Mouse (Mus musculus) kidney, embryonic 16.5 days (tissue): ENCODE results near the gene Btbd35f5. TPM values are rescaled to one million over a fixed set of nuclear protein-coding genes. Genes with fewer than 3 reads are reported as not detected.
"Not testable (repeated sequence)": the region's sequence is repeated elsewhere in the genome, so short reads cannot be mapped to it uniquely, and the experiment has no call there.

Source experiments
- ATAC-seq: fragments of 200-750 bp; cut with Nextera tagmentation; 2 replicates; pipeline ENCODE4 v1.8.0; 2017; ENCODE audit warnings: moderate TSS enrichment; ENCODE audit not compliant: low FRiP score, low TSS enrichment
- H3K27ac ChIP-seq: fragments of 300-500 bp; sonication (generic); 2 replicates; pipeline ENCODE4 v1.5.1; 2014; ENCODE audit warnings: low read length
- H3K27me3 ChIP-seq: fragments of 300-500 bp; sonication (generic); 2 replicates; pipeline ENCODE4 v1.6.1; 2014; ENCODE audit warnings: low read length, control low read depth, mixed read lengths; ENCODE audit not compliant: insufficient read depth
- H3K36me3 ChIP-seq: fragments of 300-500 bp; sonication (generic); 2 replicates; pipeline ENCODE4 v1.6.1; 2014; ENCODE audit warnings: low read length, control low read depth, mixed read lengths; ENCODE audit not compliant: insufficient read depth
- H3K4me1 ChIP-seq: fragments of 300-500 bp; sonication (generic); 2 replicates; pipeline ENCODE4 v1.6.1; 2014; ENCODE audit warnings: low read length, control low read depth, mixed read lengths; ENCODE audit not compliant: insufficient read depth
- H3K4me2 ChIP-seq: fragments of 300-500 bp; sonication (generic); replicated peaks from 2 replicates; pipeline ENCODE4 v1.6.1; 2014; ENCODE audit warnings: low read depth, low read length
- H3K4me3 ChIP-seq: fragments of 300-500 bp; sonication (generic); 2 replicates; pipeline ENCODE4 v1.5.1; 2014; ENCODE audit warnings: mild to moderate bottlenecking, low read length
- H3K9ac ChIP-seq: fragments of 300-500 bp; sonication (generic); replicated peaks from 2 replicates; pipeline ENCODE4 v1.6.1; 2014; ENCODE audit warnings: low read length
- H3K9me3 ChIP-seq: fragments of 300-500 bp; sonication (generic); 2 replicates; pipeline ENCODE4 v1.6.1; 2016; ENCODE audit warnings: low read length, control low read depth
- WGBS: fragments of 180-500 bp; shearing (Covaris S2); extraction: QIAGEN DNeasy Blood & Tissue Kit; methylation state at CpG from one replicate; pipeline ENCODE4 v1.1.7; 2014; 5-methylcytosine and 5-hydroxymethylcytosine counted together
- polyA plus RNA-seq: library from polyadenylated mRNA; unstranded; fragments of >200 nt; fragmentation: Nextera tagmentation; extraction: Ambion mirVana; gene quantifications from 2 replicates; pipeline ENCODE4 v1.2.1, GENCODE M21; 2015

Gene Btbd35f5
- not detected in 2 replicates for polyA plus RNA-seq

DNA sequence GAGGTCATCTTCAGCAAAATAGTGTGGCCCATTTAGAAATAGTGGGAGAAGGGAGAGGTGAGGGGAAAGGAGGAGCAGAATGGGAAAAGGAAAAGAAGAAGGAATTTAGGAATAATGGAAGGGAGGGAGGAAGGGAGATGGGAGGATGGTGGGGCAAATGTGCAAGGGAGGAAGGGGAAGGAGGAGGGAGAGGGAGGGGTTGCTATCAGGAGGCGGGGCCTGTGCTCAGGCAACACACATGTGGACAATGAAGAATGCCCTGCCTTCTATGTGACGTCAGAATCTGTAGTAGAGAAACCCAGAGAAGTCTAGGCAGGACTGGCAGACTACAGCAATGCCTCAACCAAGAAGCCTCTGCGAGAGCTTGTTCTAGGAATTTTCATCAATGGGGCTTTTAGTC is at the start of gene Btbd35f5:
Gene Btbd35f5, plus strand, starts transcription at position 301 of the 400 bp plus-strand sequence.
- H3K9me3 ChIP-seq, ATAC-seq, H3K36me3 ChIP-seq, H3K27ac ChIP-seq, H3K9ac ChIP-seq, H3K4me3 ChIP-seq, H3K4me2 ChIP-seq, H3K27me3 ChIP-seq, H3K4me1 ChIP-seq: not testable (repeated sequence)
- WGBS, result no CpG with 5 or more reads among the region's 3 CpGs

DNA sequence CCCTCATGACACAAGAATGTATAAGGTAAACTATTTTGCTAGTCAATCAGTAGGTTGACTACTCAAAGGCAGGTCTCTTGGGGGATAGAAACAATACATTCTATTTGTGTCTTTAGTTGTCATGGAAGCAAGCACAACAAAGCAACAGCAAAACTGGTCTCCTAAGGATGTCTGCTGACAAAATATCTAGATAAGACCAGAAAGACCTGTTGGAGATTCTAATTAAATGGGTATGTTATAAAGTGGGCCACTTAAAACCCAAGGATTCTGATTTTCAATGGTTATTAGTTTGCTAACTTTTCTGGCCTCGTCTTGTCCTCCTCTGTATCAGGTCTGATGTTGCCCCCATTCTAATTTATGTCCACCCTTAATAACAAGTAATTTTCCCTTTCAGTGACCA is 32.2 kb upstream of the Btbd35f5 start, which contains the start of gene Gm21789:
Gene Gm21789, plus strand, starts transcription at position 301 of the 400 bp plus-strand sequence.
- WGBS, result no CpG with 5 or more reads among the region's 1 CpGs
- H3K27ac ChIP-seq, H3K9me3 ChIP-seq, H3K36me3 ChIP-seq, H3K27me3 ChIP-seq, H3K4me1 ChIP-seq, H3K4me3 ChIP-seq, ATAC-seq, H3K9ac ChIP-seq, H3K4me2 ChIP-seq: not testable (repeated sequence)

Other genes with a start within 250 kb of the Btbd35f5 start
- gene Btbd35f21, start 247.8 kb upstream of the Btbd35f5 start, polyA plus RNA-seq, result not detected in 2 replicates
- gene Btbd35f30, start 79.3 kb upstream of the Btbd35f5 start, polyA plus RNA-seq, result not detected in 2 replicates
- gene Gm21789, start 32.1 kb upstream of the Btbd35f5 start, polyA plus RNA-seq, result not detected in 2 replicates